Mouse (Mus musculus): ENCODE measurements around the gene Itga3. TPM values are rescaled to one million over a fixed set of nuclear protein-coding genes. Genes with fewer than 3 reads are reported as not detected.

Gene Itga3
- polyA plus RNA-seq, 1 experiment from 2014 or later: 26.1 TPM

DNA sequence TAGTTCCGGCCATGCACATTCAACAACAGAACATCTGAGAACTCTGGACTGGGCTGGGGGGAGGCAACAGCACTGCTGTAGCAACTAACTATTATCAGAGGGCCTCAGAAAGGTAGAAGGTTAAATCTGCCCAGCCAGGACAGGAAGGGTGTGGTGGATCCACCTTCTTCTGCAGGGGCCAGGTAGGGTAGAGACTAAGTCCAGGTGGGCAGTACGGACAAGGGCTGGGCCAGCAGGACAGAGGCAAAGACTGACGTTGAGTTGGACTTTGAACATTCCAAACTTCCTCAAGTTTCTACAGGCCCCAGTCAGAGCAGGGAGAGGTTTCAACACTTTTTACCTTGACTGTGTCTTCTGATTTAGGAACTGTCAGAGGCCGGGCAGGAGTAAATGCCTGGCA lies 1.9 kb downstream of the Itga3 start:
- no peak for ATAC-seq (replicated peaks; ENCODE audit: low FRiP score, low read depth)
- no peak for TF ChIP-seq CTCF (IDR thresholded peaks at IDR 0.05; ENCODE audit: low read depth)
- Histone ChIP-seq H3K4me3 (replicated peaks; ENCODE audit: low read depth, low read length) (peak overlapping the region; percentile 66), H3K4me1 (replicated peaks; ENCODE audit: insufficient read depth, low read length) (peaks cover 59% of the 10 kb centered on the region), H3K9ac (ENCODE audit: low read depth, low read length) (0 out of 2 replicates have a peak overlapping the region, but pooled peaks have one; percentile 77), H3K27ac (peak overlapping the region; percentile 91), H3K9me3 (replicated peaks; ENCODE audit: low read length) (no peaks in the 10 kb centered on the region), H3K36me3 (ENCODE audit: insufficient read depth, low read length) (no peaks in the 10 kb centered on the region), H3K4me2 (ENCODE audit: low read length) (peak overlapping the region; percentile 89), H3K27me3 (ENCODE audit: insufficient read depth, low read length) (no peaks in the 10 kb centered on the region)
- DNase-seq (ENCODE audit: low spot score): no peak
- 49% methylated on average over 4 of the region's 4 CpGs for WGBS

DNA sequence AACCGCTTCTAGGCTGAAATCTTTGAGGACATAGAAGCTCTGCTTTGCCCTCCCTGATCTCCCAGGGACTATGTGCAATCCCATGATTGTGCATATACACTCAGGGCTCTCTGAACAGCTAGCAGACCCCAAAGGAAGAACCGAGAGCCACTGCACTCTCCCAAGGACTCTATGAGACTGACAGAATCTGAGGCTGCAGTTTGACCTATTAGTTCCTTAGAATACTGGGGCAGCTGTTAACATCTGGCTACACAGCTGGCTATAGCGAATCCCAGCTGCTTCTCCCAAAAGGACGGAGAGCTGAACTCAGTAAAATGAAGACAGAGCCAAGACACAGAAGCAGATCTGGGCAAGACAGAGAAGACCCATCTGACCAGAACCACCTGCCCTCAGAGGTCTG lies 2.8 kb downstream of the Itga3 start:
- H3K4me3 ChIP-seq (replicated peaks; ENCODE audit: low read depth, low read length): no peak overlapping the region

DNA sequence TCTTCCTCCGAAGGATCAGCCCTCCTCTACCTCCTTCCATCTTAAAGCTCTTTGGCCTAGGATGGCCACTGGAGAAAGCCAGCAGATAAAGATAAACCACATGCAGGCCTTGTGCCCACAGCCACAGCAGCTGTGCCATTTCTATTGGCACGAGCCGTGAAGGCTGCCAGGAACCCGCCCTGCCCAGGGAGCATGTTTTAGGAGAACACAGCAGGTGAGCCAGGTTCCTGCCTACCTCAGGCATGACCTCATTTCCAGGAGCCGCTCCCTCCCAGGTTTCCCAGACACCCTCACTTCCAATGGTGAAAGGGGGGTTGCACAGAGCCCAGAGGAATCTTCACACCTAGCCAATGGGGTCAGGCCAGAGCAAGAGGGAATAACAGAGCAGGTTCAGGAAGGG lies 3.8 kb downstream of the Itga3 start:
- Histone ChIP-seq H3K9ac (ENCODE audit: low read depth, low read length) (no peak overlapping the region), H3K4me3 (replicated peaks; ENCODE audit: low read depth, low read length) (no peak overlapping the region), H3K36me3 (ENCODE audit: insufficient read depth, low read length) (no peaks in the 10 kb centered on the region), H3K9me3 (replicated peaks; ENCODE audit: low read length) (no peaks in the 10 kb centered on the region), H3K4me1 (replicated peaks; ENCODE audit: insufficient read depth, low read length) (peaks cover 46% of the 10 kb centered on the region), H3K27me3 (ENCODE audit: insufficient read depth, low read length) (no peaks in the 10 kb centered on the region), H3K27ac (no peak overlapping the region), H3K4me2 (ENCODE audit: low read length) (no peak overlapping the region)
- TF ChIP-seq CTCF (IDR thresholded peaks at IDR 0.05; ENCODE audit: low read depth): no peak
- DNase-seq (ENCODE audit: low spot score) (no peak), ATAC-seq (replicated peaks; ENCODE audit: low FRiP score, low read depth) (no peak)
- 61% methylated on average over 5 of the region's 5 CpGs for WGBS

More for the DNA sequence above, 2.8 kb downstream of the Itga3 start:
- no peak overlapping the region for H3K27ac ChIP-seq
- DNase-seq (ENCODE audit: low spot score) (no peak), ATAC-seq (replicated peaks; ENCODE audit: low FRiP score, low read depth) (no peak)
- no peaks in the 10 kb centered on the region for H3K36me3 ChIP-seq (ENCODE audit: insufficient read depth, low read length)
- no peaks in the 10 kb centered on the region for H3K27me3 ChIP-seq (ENCODE audit: insufficient read depth, low read length)
- H3K9me3 ChIP-seq (replicated peaks; ENCODE audit: low read length): no peaks in the 10 kb centered on the region
- peaks cover 50% of the 10 kb centered on the region for H3K4me1 ChIP-seq (replicated peaks; ENCODE audit: insufficient read depth, low read length)
- 65% methylated on average over 4 of the region's 4 CpGs for WGBS
- H3K4me2 ChIP-seq (ENCODE audit: low read length): peak overlapping the region; percentile 6; the same call in 1 of the 2 replicates
- no peak for TF ChIP-seq CTCF (IDR thresholded peaks at IDR 0.05; ENCODE audit: low read depth)
- H3K9ac ChIP-seq (ENCODE audit: low read depth, low read length): no peak overlapping the region

DNA sequence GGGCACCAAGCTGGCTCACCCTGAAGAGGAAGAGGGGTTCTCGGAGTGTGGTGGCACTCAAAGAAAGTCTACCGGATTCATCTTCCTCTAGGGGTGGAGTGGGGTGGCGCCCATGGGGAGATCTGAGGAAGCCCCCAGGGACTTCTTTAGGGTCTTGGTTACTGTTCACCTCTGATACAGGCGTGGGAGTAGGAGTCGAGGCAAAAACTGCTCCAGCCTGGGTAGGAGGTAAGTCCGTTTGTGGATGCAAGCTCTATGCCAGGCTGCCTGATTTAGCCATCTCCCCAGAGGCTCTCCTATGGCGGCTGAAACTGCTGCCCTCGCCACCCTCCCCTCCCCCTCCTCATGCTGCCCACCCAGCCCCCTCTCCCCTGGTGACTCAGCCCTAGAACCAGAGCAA lies 4.5 kb downstream of the Itga3 start:
- Histone ChIP-seq H3K27me3 (ENCODE audit: insufficient read depth, low read length) (no peaks in the 10 kb centered on the region), H3K4me1 (replicated peaks; ENCODE audit: insufficient read depth, low read length) (peaks cover 43% of the 10 kb centered on the region), H3K4me2 (ENCODE audit: low read length) (0 out of 2 replicates have a peak overlapping the region, but pooled peaks have one; percentile 2), H3K9ac (ENCODE audit: low read depth, low read length) (no peak overlapping the region), H3K9me3 (replicated peaks; ENCODE audit: low read length) (no peaks in the 10 kb centered on the region), H3K27ac (no peak overlapping the region), H3K4me3 (replicated peaks; ENCODE audit: low read depth, low read length) (no peak overlapping the region), H3K36me3 (ENCODE audit: insufficient read depth, low read length) (no peaks in the 10 kb centered on the region)
- TF ChIP-seq CTCF (IDR thresholded peaks at IDR 0.05; ENCODE audit: low read depth): no peak
- 58% methylated on average over 8 of the region's 8 CpGs for WGBS
- no peak for ATAC-seq (replicated peaks; ENCODE audit: low FRiP score, low read depth)
- no peak for DNase-seq (ENCODE audit: low spot score)

DNA sequence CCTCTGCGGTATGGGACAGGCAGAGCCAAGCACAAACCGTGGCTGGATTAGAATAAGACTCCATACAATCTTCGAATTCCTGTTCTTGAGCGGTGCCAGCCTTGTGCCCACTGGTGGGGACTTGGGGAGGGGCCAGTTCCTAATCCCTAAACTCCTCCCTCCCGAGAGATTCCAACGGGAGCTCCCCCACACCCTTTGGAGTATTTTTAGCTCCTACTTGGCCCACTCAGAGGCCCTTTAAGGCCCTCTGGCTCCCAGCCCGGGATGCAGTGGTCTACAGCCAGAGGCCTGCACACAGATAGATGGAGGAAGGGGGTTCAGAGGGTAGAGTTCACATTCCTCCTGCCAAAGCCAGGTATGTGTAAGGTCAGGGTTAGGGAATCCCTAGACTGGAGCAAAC lies 5.3 kb downstream of the Itga3 start:
- Histone ChIP-seq H3K9ac (ENCODE audit: low read depth, low read length) (no peak overlapping the region), H3K9me3 (replicated peaks; ENCODE audit: low read length) (no peaks in the 10 kb centered on the region), H3K27ac (no peak overlapping the region), H3K27me3 (ENCODE audit: insufficient read depth, low read length) (no peaks in the 10 kb centered on the region), H3K4me1 (replicated peaks; ENCODE audit: insufficient read depth, low read length) (peaks cover 43% of the 10 kb centered on the region), H3K4me3 (replicated peaks; ENCODE audit: low read depth, low read length) (no peak overlapping the region), H3K4me2 (ENCODE audit: low read length) (peak overlapping the region; percentile 2; the same call in 1 of the 2 replicates), H3K36me3 (ENCODE audit: insufficient read depth, low read length) (0 out of 2 replicates have a peak, but pooled peaks cover 4% of the 10 kb centered on the region)
- no peak for ATAC-seq (replicated peaks; ENCODE audit: low FRiP score, low read depth)
- DNase-seq (ENCODE audit: low spot score): peak; percentile 76
- TF ChIP-seq CTCF (IDR thresholded peaks at IDR 0.05; ENCODE audit: low read depth): no peak
- 43% methylated on average over 7 of the region's 7 CpGs for WGBS

DNA sequence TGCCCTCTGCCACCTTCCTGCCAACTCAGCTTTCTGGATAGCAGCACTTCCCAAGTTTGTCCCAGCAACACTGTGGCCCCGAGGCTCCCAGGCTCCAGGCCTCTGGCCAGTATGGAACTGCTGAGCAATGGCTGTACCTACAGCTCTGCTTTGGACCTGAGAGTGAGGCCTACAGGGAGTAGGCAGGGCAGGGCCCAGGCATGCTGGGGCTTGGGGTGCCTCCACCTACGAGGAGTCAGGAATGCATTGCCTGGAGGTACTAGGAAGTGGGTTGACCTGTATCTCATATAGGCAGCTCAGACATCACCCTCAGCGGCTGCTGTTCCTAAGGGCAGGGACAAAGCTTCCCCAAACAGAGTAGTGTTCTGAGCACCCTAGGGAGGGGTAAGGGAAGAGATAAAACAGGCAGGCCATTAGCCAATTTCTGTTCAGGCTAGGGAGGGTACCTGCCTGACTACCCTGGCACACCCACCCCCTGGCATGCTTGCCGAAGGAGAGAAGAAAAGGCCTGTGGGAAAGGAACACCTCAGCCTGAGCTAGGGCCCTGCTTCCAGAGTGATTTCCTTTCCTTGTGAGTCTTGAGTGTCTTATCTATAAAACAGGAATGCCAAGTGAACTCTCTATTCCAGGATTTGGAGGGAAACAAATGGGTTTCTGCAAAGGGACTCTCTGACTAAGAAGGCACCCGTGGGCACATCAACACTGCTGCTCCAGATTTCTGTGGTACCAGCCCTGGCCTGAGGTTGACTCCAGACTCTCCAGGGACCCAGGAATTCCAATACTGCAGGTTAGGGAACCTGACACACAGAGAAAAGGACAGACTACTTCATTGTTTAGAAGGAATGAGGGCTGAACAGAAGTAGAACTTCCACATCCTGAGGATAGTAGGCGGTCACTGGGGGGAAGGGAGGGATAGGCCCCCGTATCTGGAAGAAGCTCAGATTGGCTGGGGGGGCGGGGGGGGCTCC lies 6.2 kb downstream of the Itga3 start:
- DNase-seq (ENCODE audit: low spot score): no peak
- no peaks in the 10 kb centered on the region for H3K27me3 ChIP-seq (ENCODE audit: insufficient read depth, low read length)
- 0 out of 2 replicates have a peak, but pooled peaks cover 9% of the 10 kb centered on the region for H3K36me3 ChIP-seq (ENCODE audit: insufficient read depth, low read length)
- no peaks in the 10 kb centered on the region for H3K9me3 ChIP-seq (replicated peaks; ENCODE audit: low read length)
- 0 out of 2 replicates have a peak overlapping the region, but pooled peaks have one; percentile 0 for H3K27ac ChIP-seq
- H3K4me2 ChIP-seq (ENCODE audit: low read length): no peak overlapping the region
- 64% methylated on average over 8 of the region's 8 CpGs for WGBS
- ATAC-seq (replicated peaks; ENCODE audit: low FRiP score, low read depth): no peak
- H3K4me3 ChIP-seq (replicated peaks; ENCODE audit: low read depth, low read length): no peak overlapping the region
- no peak overlapping the region for H3K9ac ChIP-seq (ENCODE audit: low read depth, low read length)
- H3K4me1 ChIP-seq (replicated peaks; ENCODE audit: insufficient read depth, low read length): peaks cover 38% of the 10 kb centered on the region
- no peak for TF ChIP-seq CTCF (IDR thresholded peaks at IDR 0.05; ENCODE audit: low read depth)
